Mouse (Mus musculus) MEL (cell line): Measurements from ENCODE around the gene Il31ra. TPM values are rescaled to one million over a fixed set of nuclear protein-coding genes. Genes with fewer than 3 reads are reported as not detected.

Source experiments
- DNase-seq: peaks from one replicate; pipeline ENCODE4 v3.0.0; 2011; ENCODE audit warnings: low read depth, low spot score
- H3K27ac ChIP-seq: 2 replicates; pipeline ENCODE4 v1.5.1; 2012; ENCODE audit warnings: low read depth, mild to moderate bottlenecking, control low read depth, low read length, moderate library complexity; ENCODE audit not compliant: control insufficient read depth
- H3K27me3 ChIP-seq, 2 experiments: fragments of 150-350 bp in 1 of 2; sonication (generic) in 1 of 2; 2 replicates each; pipeline ENCODE4 v1.6.1; 2012; ENCODE audit warnings: low read length in 2 of 2, mild to moderate bottlenecking in 2 of 2, improper control_type of control experiment in 1 of 2, moderate library complexity in 1 of 2; ENCODE audit not compliant: insufficient read depth in 2 of 2, control insufficient read depth in 1 of 2
- H3K36me3 ChIP-seq, 2 experiments: 2 replicates each; pipeline ENCODE4 v1.6.1; 2012 to 2014; ENCODE audit warnings: low read length in 2 of 2, improper control_type of control experiment in 1 of 2, inconsistent platforms in 1 of 2, mild to moderate bottlenecking in 1 of 2; ENCODE audit not compliant: insufficient read depth in 2 of 2, control insufficient read depth in 1 of 2
- H3K4me1 ChIP-seq, 2 experiments: fragments of 150-350 bp in 1 of 2; sonication (generic) in 1 of 2; 2 replicates each; pipeline ENCODE4 v1.6.1; 2012; ENCODE audit warnings: low read length in 2 of 2, improper control_type of control experiment in 1 of 2, mild to moderate bottlenecking in 1 of 2; ENCODE audit not compliant: insufficient read depth in 2 of 2, control insufficient read depth in 1 of 2
- H3K4me3 ChIP-seq, 2 experiments: fragments of 150-350 bp in 1 of 2; sonication (generic) in 1 of 2; 2 replicates each; pipeline ENCODE4 v1.5.1; 2012; ENCODE audit warnings: low read depth in 2 of 2, low read length in 2 of 2, mild to moderate bottlenecking in 2 of 2, moderate library complexity in 2 of 2, control low read depth in 1 of 2, improper control_type of control experiment in 1 of 2; ENCODE audit not compliant: control insufficient read depth in 1 of 2, insufficient read depth in 1 of 2
- H3K79me2 ChIP-seq: 2 replicates; pipeline ENCODE4 v1.6.1; 2012; ENCODE audit warnings: mild to moderate bottlenecking, low read length, moderate library complexity; ENCODE audit not compliant: control insufficient read depth, poor library complexity, insufficient read depth
- H3K9ac ChIP-seq: 2 replicates; pipeline ENCODE4 v1.6.1; 2012; ENCODE audit warnings: low read depth, mild to moderate bottlenecking, control low read depth, low read length, moderate library complexity; ENCODE audit not compliant: control insufficient read depth, poor library complexity, severe bottlenecking
- H3K9me3 ChIP-seq: fragments of 150-350 bp; sonication (generic); replicated peaks from 2 replicates; pipeline ENCODE4 v1.6.1; 2012; ENCODE audit warnings: mild to moderate bottlenecking, low read length, improper control_type of control experiment, moderate library complexity; ENCODE audit not compliant: insufficient read depth
- BHLHE40 ChIP-seq: IDR thresholded peaks from 2 replicates; pipeline ENCODE4 v1.6.1; 2012; ENCODE audit warnings: low read depth, mild to moderate bottlenecking, inconsistent platforms, low read length, improper control_type of control experiment, borderline replicate concordance
- CHD1 ChIP-seq: IDR thresholded peaks from 2 replicates; pipeline ENCODE4 v1.6.1; 2012; ENCODE audit warnings: low read depth, mild to moderate bottlenecking, inconsistent platforms, low read length, improper control_type of control experiment
- CHD2 ChIP-seq: IDR thresholded peaks from 2 replicates; pipeline ENCODE4 v1.6.1; 2011; ENCODE audit warnings: low read length, improper control_type of control experiment
- CTCF ChIP-seq, 3 experiments: IDR thresholded peaks in 2 of 3; conservative IDR thresholded peaks in 1 of 3; 2 replicates each; pipeline ENCODE4 v1.5.1; 2011 to 2012; ENCODE audit warnings: low read length in 3 of 3, low read depth in 2 of 3, mild to moderate bottlenecking in 2 of 3, improper control_type of control experiment in 1 of 3, inconsistent platforms in 1 of 3, mixed read lengths in 1 of 3, moderate library complexity in 1 of 3; ENCODE audit not compliant: control insufficient read depth in 1 of 3, insufficient read depth in 1 of 3, poor library complexity in 1 of 3, severe bottlenecking in 1 of 3
- ELF1 ChIP-seq: IDR thresholded peaks from 2 replicates; pipeline ENCODE4 v1.6.1; 2014; ENCODE audit warnings: low read depth, mild to moderate bottlenecking, inconsistent platforms, low read length, improper control_type of control experiment, moderate library complexity
- EP300 ChIP-seq, 2 experiments: IDR thresholded peaks; 2 replicates each; pipeline ENCODE4 v1.6.1; 2011; ENCODE audit warnings: improper control_type of control experiment in 2 of 2, low read length in 2 of 2, low read depth in 1 of 2, mild to moderate bottlenecking in 1 of 2
- GABPA ChIP-seq: IDR thresholded peaks from 2 replicates; pipeline ENCODE4 v1.6.1; 2012; ENCODE audit warnings: low read depth, mild to moderate bottlenecking, inconsistent platforms, low read length, improper control_type of control experiment, moderate library complexity
- GATA1 ChIP-seq: IDR thresholded peaks from 2 replicates; pipeline ENCODE4 v1.6.1; 2011; ENCODE audit warnings: low read depth, low read length, improper control_type of control experiment
- HCFC1 ChIP-seq: IDR thresholded peaks from 2 replicates; pipeline ENCODE4 v1.6.1; 2012; ENCODE audit warnings: low read depth, mild to moderate bottlenecking, inconsistent platforms, low read length, improper control_type of control experiment, moderate library complexity
- MAFK ChIP-seq: IDR thresholded peaks from 2 replicates; pipeline ENCODE4 v1.6.1; 2011; ENCODE audit warnings: low read depth, mild to moderate bottlenecking, low read length, improper control_type of control experiment, borderline replicate concordance
- MAX ChIP-seq: IDR thresholded peaks from 2 replicates; pipeline ENCODE4 v1.6.1; 2011; ENCODE audit warnings: low read length, improper control_type of control experiment
- MAZ ChIP-seq: IDR thresholded peaks from 2 replicates; pipeline ENCODE4 v1.6.1; 2012; ENCODE audit warnings: low read depth, mild to moderate bottlenecking, inconsistent platforms, low read length, improper control_type of control experiment
- MEF2A ChIP-seq: IDR thresholded peaks from 2 replicates; pipeline ENCODE4 v1.6.1; 2014; ENCODE audit warnings: low read depth, mild to moderate bottlenecking, inconsistent platforms, low read length, improper control_type of control experiment; ENCODE audit not compliant: poor library complexity, insufficient replicate concordance, severe bottlenecking; ENCODE audit errors: extremely low read depth
- MYB ChIP-seq: IDR thresholded peaks from 2 replicates; pipeline ENCODE4 v1.6.1; 2011; ENCODE audit warnings: mild to moderate bottlenecking, low read depth, low read length, improper control_type of control experiment
- MYC ChIP-seq: IDR thresholded peaks from 2 replicates; pipeline ENCODE4 v1.6.1; 2011; ENCODE audit warnings: low read depth, mild to moderate bottlenecking, low read length, improper control_type of control experiment, moderate library complexity
- POLR2AphosphoS5 ChIP-seq: IDR thresholded peaks from 2 replicates; pipeline ENCODE4 v1.6.1; 2012; ENCODE audit warnings: low read depth, borderline replicate concordance, mild to moderate bottlenecking, inconsistent platforms, low read length, moderate library complexity, mixed read lengths
- RAD21 ChIP-seq: IDR thresholded peaks from 2 replicates; pipeline ENCODE4 v1.6.1; 2011; ENCODE audit warnings: mild to moderate bottlenecking, low read depth, low read length, improper control_type of control experiment
- RCOR1 ChIP-seq: IDR thresholded peaks from 2 replicates; pipeline ENCODE4 v1.6.1; 2012; ENCODE audit warnings: low read depth, mild to moderate bottlenecking, inconsistent platforms, low read length, improper control_type of control experiment
- SIN3A ChIP-seq: IDR thresholded peaks from 2 replicates; pipeline ENCODE4 v1.6.1; 2012; ENCODE audit warnings: low read length, improper control_type of control experiment, inconsistent platforms
- SMC3 ChIP-seq: IDR thresholded peaks from 2 replicates; pipeline ENCODE4 v1.6.1; 2011; ENCODE audit warnings: low read depth, low read length, improper control_type of control experiment
- TAL1 ChIP-seq: IDR thresholded peaks from 2 replicates; pipeline ENCODE4 v1.6.1; 2012; ENCODE audit warnings: mild to moderate bottlenecking, inconsistent platforms, low read length, moderate library complexity, mixed read lengths
- TBP ChIP-seq: IDR thresholded peaks from 2 replicates; pipeline ENCODE4 v1.8.0; 2011; ENCODE audit warnings: low read depth, low read length, improper control_type of control experiment
- TCF12 ChIP-seq: IDR thresholded peaks from 2 replicates; pipeline ENCODE4 v1.6.1; 2014; ENCODE audit warnings: low read depth, mild to moderate bottlenecking, inconsistent platforms, low read length, improper control_type of control experiment, moderate library complexity
- USF1 ChIP-seq: IDR thresholded peaks from 2 replicates; pipeline ENCODE4 v1.6.1; 2014; ENCODE audit warnings: low read depth, mild to moderate bottlenecking, inconsistent platforms, low read length, improper control_type of control experiment, moderate library complexity
- USF2 ChIP-seq, 2 experiments: IDR thresholded peaks; 2 replicates each; pipeline ENCODE4 v1.6.1; 2011 to 2012; ENCODE audit warnings: improper control_type of control experiment in 2 of 2, low read length in 2 of 2, borderline replicate concordance in 1 of 2, inconsistent platforms in 1 of 2, low read depth in 1 of 2, mild to moderate bottlenecking in 1 of 2; ENCODE audit not compliant: insufficient read depth in 1 of 2
- ZMIZ1 ChIP-seq: IDR thresholded peaks from 2 replicates; pipeline ENCODE4 v1.6.1; 2012; ENCODE audit warnings: low read depth, mild to moderate bottlenecking, inconsistent platforms, low read length, improper control_type of control experiment, moderate library complexity
- ZNF384 ChIP-seq: IDR thresholded peaks from 2 replicates; pipeline ENCODE4 v1.6.1; 2012; ENCODE audit warnings: low read depth, mild to moderate bottlenecking, inconsistent platforms, low read length, improper control_type of control experiment
- polyA plus RNA-seq, 2 experiments: library from polyadenylated mRNA; stranded (reverse) in 1 of 2; unstranded in 1 of 2; fragments of >175 nt in 1 of 2; fragments of >200 nt in 1 of 2; gene quantifications; 2 replicates each; pipeline versions ENCODE4 v1.2.1 to v1.2.4; 2012; ENCODE audit warnings: low replicate concordance in 2 of 2, low read depth in 1 of 2; ENCODE audit not compliant: insufficient read length in 2 of 2, insufficient read depth in 1 of 2, missing spikeins in 1 of 2
- total RNA-seq: library from RNA; depleted of rRNA; stranded (reverse); fragments of 300-350 nt; gene quantifications from 2 replicates; pipeline ENCODE4 v1.2.3, GENCODE M21; 2012

The Il31ra gene
- total and polyA plus RNA-seq, 3 experiments: 2.1 to 2.2 TPM; not detected in 1

- H3K27ac ChIP-seq: no peak overlapping the region
- H3K27me3 ChIP-seq: no peaks in the 10 kb centered on the region
- no peak overlapping the region for H3K9ac ChIP-seq
- no peak overlapping the region for H3K4me3 ChIP-seq
- no peaks in the 10 kb centered on the region for H3K79me2 ChIP-seq
- peaks cover 17 to 22% of the 10 kb centered on the region in 2 experiments for H3K4me1 ChIP-seq
- H3K9me3 ChIP-seq: no peaks in the 10 kb centered on the region
- TF ChIP-seq HCFC1: no peak
- TF ChIP-seq TBP: no peak
- no peak for TF ChIP-seq RAD21
- no peak for TF ChIP-seq MYC
- peak; percentile 55; the same call in 1 of the 2 replicates for TF ChIP-seq TCF12
- TF ChIP-seq MAZ: no peak
- TF ChIP-seq CHD2: no peak
- TF ChIP-seq SIN3A: no peak
- TF ChIP-seq ZNF384: no peak
- no peak for TF ChIP-seq MEF2A
- no peak for TF ChIP-seq SMC3
- 0 out of 2 replicates have a peak, but pooled peaks have one; percentile 19 for TF ChIP-seq RCOR1
- peak; percentile 40; the same call in 1 of the 2 replicates for TF ChIP-seq GATA1
- TF ChIP-seq POLR2AphosphoS5: no peak
- TF ChIP-seq USF1: peak; percentile 64
- TF ChIP-seq USF2 (IDR thresholded peaks at IDR 0.05; ENCODE audit: borderline replicate concordance in 1 of 2, insufficient read depth in 1 of 2, low read depth in 1 of 2, low read length in 2 of 2): no peak
- no peak for TF ChIP-seq ELF1
- TF ChIP-seq EP300 (IDR thresholded peaks at IDR 0.05; ENCODE audit: low read depth in 1 of 2, low read length in 2 of 2): peak; percentile 50 to 76; a peak in 3 of 4 replicates
- no peak for TF ChIP-seq MAFK
- no peak for TF ChIP-seq TAL1
- TF ChIP-seq, all 39 proteins: peak for 5
- DNase-seq: peak; percentile 22
- peaks cover 0 to 21% of the 10 kb centered on the region in 2 experiments; a peak in 2 of 4 replicates for H3K36me3 ChIP-seq
These were observed 57.1 kb downstream of the Il31ra start for GRCm38 (mm10) chr13:112537065-112537464.

DNA sequence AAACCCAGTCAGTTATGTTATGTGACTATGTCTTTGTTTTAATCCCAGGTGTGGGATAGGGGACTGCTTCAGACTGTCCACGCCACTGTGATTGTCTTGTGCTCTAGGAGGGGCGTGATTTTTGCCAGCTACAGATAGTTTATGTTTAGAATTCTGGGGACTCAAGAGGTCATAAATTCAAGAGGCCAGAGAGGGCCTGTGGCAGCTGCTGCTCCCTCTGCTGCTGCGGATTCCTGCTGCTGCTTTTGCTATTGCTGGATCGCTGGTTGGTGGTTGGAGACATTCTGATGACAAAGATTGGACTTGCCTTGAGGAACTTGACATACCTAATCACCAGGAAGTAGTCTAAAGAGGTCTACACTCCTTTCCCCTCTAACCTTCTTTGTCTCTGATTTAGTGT, 57.5 kb downstream of the Il31ra start:
- H3K36me3 ChIP-seq: peaks cover 0 to 17% of the 10 kb centered on the region in 2 experiments; a peak in 2 of 4 replicates
- no peak overlapping the region for H3K4me3 ChIP-seq
- H3K79me2 ChIP-seq: no peaks in the 10 kb centered on the region
- DNase-seq: no peak
- no peaks in the 10 kb centered on the region for H3K9me3 ChIP-seq
- H3K27me3 ChIP-seq: no peaks in the 10 kb centered on the region
- H3K4me1 ChIP-seq: peaks cover 13 to 19% of the 10 kb centered on the region in 2 experiments
- TF ChIP-seq RCOR1 (no peak), GATA1 (no peak), MYB (no peak), GABPA (no peak), ZMIZ1 (no peak), POLR2AphosphoS5 (no peak), RAD21 (no peak), CHD2 (no peak), BHLHE40 (no peak), CHD1 (no peak), MAX (no peak), TAL1 (no peak), CTCF (IDR thresholded peaks at IDR 0.05 in 2 of 3, conservative IDR thresholded peaks at IDR 0.05 in 1 of 3; ENCODE audit: control insufficient read depth in 1 of 3, insufficient read depth in 1 of 3, low read depth in 2 of 3, low read length in 3 of 3, poor library complexity in 1 of 3, severe bottlenecking in 1 of 3) (no peak)
- H3K9ac ChIP-seq: no peak overlapping the region
- H3K27ac ChIP-seq: no peak overlapping the region
